Mouse (Mus musculus) adipocyte (in vitro differentiated cells): Measurements from ENCODE around the gene Isg20.
A peak's percentile ranks its signal among the peaks of the same experiment; 100 is the strongest.

Source experiments
- DNase-seq: peaks from one replicate; pipeline ENCODE4 v3.0.0-alpha.2; 2016; ENCODE audit warnings: low spot score

Isg20 gene

DNA sequence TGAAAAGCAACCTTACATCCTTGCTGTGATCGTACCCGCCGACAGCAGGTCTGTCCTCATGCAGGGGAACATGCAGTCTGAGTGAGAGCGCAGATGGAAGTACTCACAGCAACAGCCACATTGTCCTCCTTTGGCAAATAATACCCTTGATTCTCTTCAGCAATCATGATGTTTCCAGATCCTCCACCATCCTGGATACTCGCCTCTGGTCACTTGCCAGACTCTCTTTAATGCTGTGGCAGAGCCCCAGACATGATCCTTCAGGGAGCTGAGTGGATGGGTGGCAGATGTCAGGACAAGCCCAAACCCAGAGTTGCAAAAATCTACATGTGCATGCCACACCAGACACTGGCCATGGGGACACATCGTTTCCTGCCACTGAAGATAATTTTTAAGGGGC is 41.9 kb downstream of the Isg20 start:
- DNase-seq = no peak

DNA sequence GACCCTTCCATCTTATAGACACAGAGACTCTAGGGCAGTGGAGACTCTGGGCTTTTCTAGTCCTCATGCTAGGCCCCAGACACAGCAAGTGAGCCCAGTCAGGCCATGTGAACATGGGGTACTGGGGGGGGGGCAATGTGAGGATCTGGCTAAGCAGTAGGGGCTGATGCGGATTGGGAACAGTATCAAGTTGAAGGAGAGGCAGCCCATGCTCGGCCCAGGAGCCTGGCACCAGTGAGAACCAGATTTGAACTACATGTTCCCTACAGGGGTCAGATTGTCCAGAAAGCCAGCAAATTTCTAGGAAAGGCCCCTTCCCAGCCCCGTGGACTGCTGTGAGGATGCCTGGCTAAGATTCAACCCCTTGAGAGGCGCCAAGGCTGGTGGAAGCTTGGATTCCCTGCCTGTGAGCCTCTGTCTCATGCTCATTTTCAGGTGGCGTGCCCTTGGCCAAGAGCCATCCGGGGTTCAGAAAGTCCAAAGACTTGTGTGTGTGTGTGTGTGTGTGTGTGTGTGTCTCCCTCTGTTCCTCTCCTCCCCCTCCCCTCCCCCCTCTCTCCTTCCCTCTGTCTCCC is 45.4 kb downstream of the Isg20 start:
- no peak for DNase-seq

DNA sequence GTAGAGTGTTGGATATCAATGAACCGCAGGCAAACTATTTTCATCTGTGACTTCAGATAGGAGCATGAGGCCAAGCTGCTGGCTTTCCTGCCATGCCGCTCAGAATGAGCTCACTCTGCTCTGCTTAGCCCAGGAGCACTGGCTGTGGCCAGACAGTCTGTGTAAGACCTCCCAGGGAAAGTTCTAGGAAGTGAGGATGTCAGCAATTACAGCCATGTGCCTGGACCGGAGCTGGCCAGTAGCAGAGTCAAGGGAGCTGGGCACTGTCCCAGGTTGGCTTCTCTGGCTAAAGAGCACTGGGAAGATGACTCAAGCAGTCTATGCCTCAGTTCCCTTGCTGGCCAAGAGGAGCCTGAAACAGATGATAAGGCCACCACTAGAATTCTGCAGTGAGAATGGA is 50.7 kb downstream of the Isg20 start:
- DNase-seq = peak; percentile 50
